Mouse (Mus musculus) T-helper 17 cell (primary cell): ENCODE measurements at regions not wholly inside any gene's neighbourhood (a gene's known extent, or its start where the extent isn't known, plus 50 kb on each side); places are given as distances from the start of the nearest gene placed in this dataset.

ENCODE experiments used
- in situ Hi-C, 2 experiments: fragments of 300-600 bp; cut with MboI, MseI; formaldehyde crosslinking; loops; 1 replicate in 1 of 2; 2 replicates in 1 of 2; pipeline ENCODE4 v1.15.1; 2025; ENCODE audit warnings: high pct_unique_total_duplicates in 2 of 2

GRCm38 (mm10) chr19:56232950-56233349 lies 54.0 kb upstream of the Habp2 start:
- in situ Hi-C loops: no loop called here

GRCm38 (mm10) chr19:56235040-56235439 lies 51.9 kb upstream of the Habp2 start:
- in situ Hi-C loops: loop anchor here in 1 of 2 experiments (5.0 kb wide), 1 partner anchor 97 kb away; no protein-coding TSS in a partner anchor
